Mouse (Mus musculus): ENCODE results near the gene Nelfcd. TPM values are rescaled to one million over a fixed set of nuclear protein-coding genes. Genes with fewer than 3 reads are reported as not detected.

Gene Nelfcd
- polyA plus RNA-seq (2015; fragmentation: Nextera tagmentation; extraction: Ambion mirVana): 72.5 and 81.3 TPM in 2 replicates

GRCm38 (mm10) chr2:174415731-174416310 lies at the start of gene Nelfcd:
Nelfcd (plus strand) TSS chr2:174415804.
- Histone ChIP-seq H3K4me3 (ENCODE audit: low read length) (peak within 1 kb of the TSS; percentile 88), H3K4me1 (ENCODE audit: control insufficient read depth, insufficient read depth, low read length) (peaks cover 9% of the 10 kb centered on the region), H3K9me3 (ENCODE audit: control insufficient read depth, low read length) (no peaks in the 10 kb centered on the region), H3K36me3 (ENCODE audit: control insufficient read depth, insufficient read depth, low read length) (no peaks in the 10 kb centered on the region), H3K4me2 (ENCODE audit: low read depth, low read length) (peak within 1 kb of the TSS; percentile 85), H3K27me3 (replicated peaks; ENCODE audit: control insufficient read depth, insufficient read depth, low read length) (no peaks in the 10 kb centered on the region), H3K27ac (ENCODE audit: low read length) (peak within 1 kb of the TSS; percentile 46), H3K9ac (ENCODE audit: low read depth, low read length) (peak within 1 kb of the TSS; percentile 94)
- peak; percentile 98 for ATAC-seq
- under 1% methylated on average over 40 of the region's 40 CpGs for WGBS

- H3K9ac ChIP-seq (ENCODE audit: low read depth, low read length): no peak overlapping the region
- WGBS: 86% methylated on average over 10 of the region's 10 CpGs
- no peak overlapping the region for H3K4me3 ChIP-seq (ENCODE audit: low read length)
Observed at GRCm38 (mm10) chr2:174366571-174366970, 49.0 kb upstream of the Nelfcd start.

GRCm38 (mm10) chr2:174381021-174381420 lies 34.6 kb upstream of the Nelfcd start:
- Histone ChIP-seq H3K9ac (ENCODE audit: low read depth, low read length) (no peak overlapping the region), H3K4me3 (ENCODE audit: low read length) (no peak overlapping the region), H3K27ac (ENCODE audit: low read length) (no peak overlapping the region), H3K4me2 (ENCODE audit: low read depth, low read length) (no peak overlapping the region), H3K36me3 (ENCODE audit: control insufficient read depth, insufficient read depth, low read length) (no peaks in the 10 kb centered on the region), H3K9me3 (ENCODE audit: control insufficient read depth, low read length) (no peaks in the 10 kb centered on the region), H3K4me1 (ENCODE audit: control insufficient read depth, insufficient read depth, low read length) (no peaks in the 10 kb centered on the region), H3K27me3 (replicated peaks; ENCODE audit: control insufficient read depth, insufficient read depth, low read length) (no peaks in the 10 kb centered on the region)
- WGBS: 89% methylated on average over 9 of the region's 9 CpGs
- no peak for ATAC-seq

More at GRCm38 (mm10) chr2:174366571-174366970, 49.0 kb upstream of the Nelfcd start:
- no peak overlapping the region for H3K27ac ChIP-seq (ENCODE audit: low read length)
- H3K27me3 ChIP-seq (replicated peaks; ENCODE audit: control insufficient read depth, insufficient read depth, low read length): no peaks in the 10 kb centered on the region
- H3K4me1 ChIP-seq (ENCODE audit: control insufficient read depth, insufficient read depth, low read length): no peaks in the 10 kb centered on the region
- H3K4me2 ChIP-seq (ENCODE audit: low read depth, low read length): no peak overlapping the region
- H3K9me3 ChIP-seq (ENCODE audit: control insufficient read depth, low read length): no peaks in the 10 kb centered on the region
- H3K36me3 ChIP-seq (ENCODE audit: control insufficient read depth, insufficient read depth, low read length): no peaks in the 10 kb centered on the region
- no peak for ATAC-seq

- H3K4me2 ChIP-seq (ENCODE audit: low read depth, low read length): no peak overlapping the region
- no peak overlapping the region for H3K4me3 ChIP-seq (ENCODE audit: low read length)
- no peaks in the 10 kb centered on the region for H3K9me3 ChIP-seq (ENCODE audit: control insufficient read depth, low read length)
- H3K27me3 ChIP-seq (replicated peaks; ENCODE audit: control insufficient read depth, insufficient read depth, low read length): no peaks in the 10 kb centered on the region
- H3K27ac ChIP-seq (ENCODE audit: low read length): no peak overlapping the region
- no peak for ATAC-seq
- no peaks in the 10 kb centered on the region for H3K36me3 ChIP-seq (ENCODE audit: control insufficient read depth, insufficient read depth, low read length)
- WGBS: 90% methylated on average over 3 of the region's 3 CpGs
- H3K9ac ChIP-seq (ENCODE audit: low read depth, low read length): no peak overlapping the region
- no peaks in the 10 kb centered on the region for H3K4me1 ChIP-seq (ENCODE audit: control insufficient read depth, insufficient read depth, low read length)
Observed at GRCm38 (mm10) chr2:174391936-174392335, 23.7 kb upstream of the Nelfcd start.

- no peak overlapping the region for H3K4me3 ChIP-seq (ENCODE audit: low read length)
- no peak overlapping the region for H3K4me2 ChIP-seq (ENCODE audit: low read depth, low read length)
- no peaks in the 10 kb centered on the region for H3K9me3 ChIP-seq (ENCODE audit: control insufficient read depth, low read length)
- ATAC-seq: no peak
- no peaks in the 10 kb centered on the region for H3K27me3 ChIP-seq (replicated peaks; ENCODE audit: control insufficient read depth, insufficient read depth, low read length)
- no peak overlapping the region for H3K9ac ChIP-seq (ENCODE audit: low read depth, low read length)
- H3K27ac ChIP-seq (ENCODE audit: low read length): no peak overlapping the region
- WGBS: 73% methylated on average over 9 of the region's 9 CpGs
- no peaks in the 10 kb centered on the region for H3K4me1 ChIP-seq (ENCODE audit: control insufficient read depth, insufficient read depth, low read length)
- H3K36me3 ChIP-seq (ENCODE audit: control insufficient read depth, insufficient read depth, low read length): no peaks in the 10 kb centered on the region
Observed at GRCm38 (mm10) chr2:174392554-174392953, 23.1 kb upstream of the Nelfcd start.

GRCm38 (mm10) chr2:174393383-174393782 lies 22.2 kb upstream of the Nelfcd start:
- Histone ChIP-seq H3K4me3 (ENCODE audit: low read length) (no peak overlapping the region), H3K27me3 (replicated peaks; ENCODE audit: control insufficient read depth, insufficient read depth, low read length) (no peaks in the 10 kb centered on the region), H3K4me1 (ENCODE audit: control insufficient read depth, insufficient read depth, low read length) (no peaks in the 10 kb centered on the region), H3K9ac (ENCODE audit: low read depth, low read length) (no peak overlapping the region), H3K9me3 (ENCODE audit: control insufficient read depth, low read length) (no peaks in the 10 kb centered on the region), H3K27ac (ENCODE audit: low read length) (no peak overlapping the region), H3K4me2 (ENCODE audit: low read depth, low read length) (no peak overlapping the region), H3K36me3 (ENCODE audit: control insufficient read depth, insufficient read depth, low read length) (no peaks in the 10 kb centered on the region)
- WGBS: 73% methylated on average over 5 of the region's 5 CpGs
- no peak for ATAC-seq

- Histone ChIP-seq H3K4me3 (ENCODE audit: low read length) (no peak overlapping the region), H3K4me2 (ENCODE audit: low read depth, low read length) (no peak overlapping the region), H3K36me3 (ENCODE audit: control insufficient read depth, insufficient read depth, low read length) (no peaks in the 10 kb centered on the region), H3K27me3 (replicated peaks; ENCODE audit: control insufficient read depth, insufficient read depth, low read length) (no peaks in the 10 kb centered on the region), H3K4me1 (ENCODE audit: control insufficient read depth, insufficient read depth, low read length) (no peaks in the 10 kb centered on the region), H3K9ac (ENCODE audit: low read depth, low read length) (no peak overlapping the region), H3K27ac (ENCODE audit: low read length) (no peak overlapping the region), H3K9me3 (ENCODE audit: control insufficient read depth, low read length) (no peaks in the 10 kb centered on the region)
- no peak for ATAC-seq
- 89% methylated on average over 10 of the region's 10 CpGs for WGBS
Observed at GRCm38 (mm10) chr2:174396643-174397042, 19.0 kb upstream of the Nelfcd start.

GRCm38 (mm10) chr2:174397065-174397464 lies 18.5 kb upstream of the Nelfcd start:
- H3K9ac ChIP-seq (ENCODE audit: low read depth, low read length): no peak overlapping the region
- no peaks in the 10 kb centered on the region for H3K27me3 ChIP-seq (replicated peaks; ENCODE audit: control insufficient read depth, insufficient read depth, low read length)
- H3K4me3 ChIP-seq (ENCODE audit: low read length): no peak overlapping the region
- H3K4me1 ChIP-seq (ENCODE audit: control insufficient read depth, insufficient read depth, low read length): no peaks in the 10 kb centered on the region
- H3K36me3 ChIP-seq (ENCODE audit: control insufficient read depth, insufficient read depth, low read length): no peaks in the 10 kb centered on the region
- no peak for ATAC-seq
- WGBS: 89% methylated on average over 1 of the region's 1 CpGs
- H3K4me2 ChIP-seq (ENCODE audit: low read depth, low read length): no peak overlapping the region
- H3K9me3 ChIP-seq (ENCODE audit: control insufficient read depth, low read length): no peaks in the 10 kb centered on the region
- no peak overlapping the region for H3K27ac ChIP-seq (ENCODE audit: low read length)

GRCm38 (mm10) chr2:174397881-174398280 lies 17.7 kb upstream of the Nelfcd start:
- 88% methylated on average over 6 of the region's 6 CpGs for WGBS
- no peak overlapping the region for H3K4me2 ChIP-seq (ENCODE audit: low read depth, low read length)
- no peaks in the 10 kb centered on the region for H3K36me3 ChIP-seq (ENCODE audit: control insufficient read depth, insufficient read depth, low read length)
- no peaks in the 10 kb centered on the region for H3K27me3 ChIP-seq (replicated peaks; ENCODE audit: control insufficient read depth, insufficient read depth, low read length)
- H3K9me3 ChIP-seq (ENCODE audit: control insufficient read depth, low read length): no peaks in the 10 kb centered on the region
- no peak overlapping the region for H3K9ac ChIP-seq (ENCODE audit: low read depth, low read length)
- H3K4me3 ChIP-seq (ENCODE audit: low read length): no peak overlapping the region
- H3K27ac ChIP-seq (ENCODE audit: low read length): no peak overlapping the region
- ATAC-seq: no peak
- no peaks in the 10 kb centered on the region for H3K4me1 ChIP-seq (ENCODE audit: control insufficient read depth, insufficient read depth, low read length)

- ATAC-seq: no peak
- Histone ChIP-seq H3K4me1 (ENCODE audit: control insufficient read depth, insufficient read depth, low read length) (no peaks in the 10 kb centered on the region), H3K9ac (ENCODE audit: low read depth, low read length) (no peak overlapping the region), H3K9me3 (ENCODE audit: control insufficient read depth, low read length) (no peaks in the 10 kb centered on the region), H3K27me3 (replicated peaks; ENCODE audit: control insufficient read depth, insufficient read depth, low read length) (no peaks in the 10 kb centered on the region), H3K36me3 (ENCODE audit: control insufficient read depth, insufficient read depth, low read length) (no peaks in the 10 kb centered on the region), H3K4me3 (ENCODE audit: low read length) (no peak overlapping the region), H3K27ac (ENCODE audit: low read length) (no peak overlapping the region), H3K4me2 (ENCODE audit: low read depth, low read length) (no peak overlapping the region)
- 82% methylated on average over 4 of the region's 4 CpGs for WGBS
Observed at GRCm38 (mm10) chr2:174400396-174400795, 15.2 kb upstream of the Nelfcd start.
